Mouse (Mus musculus) erythroblast, adult 5-6 weeks (primary cell): ENCODE results near the gene Mob4. TPM values are rescaled to one million over a fixed set of nuclear protein-coding genes. Genes with fewer than 3 reads are reported as not detected.
A peak's percentile ranks its signal among the peaks of the same experiment; 100 is the strongest.

ENCODE experiments used
- ATAC-seq: replicated peaks from 2 replicates; pipeline ENCODE4 v1.8.0; 2016; ENCODE audit warnings: moderate number of reproducible peaks, mild to moderate bottlenecking, moderate TSS enrichment, inconsistent platforms; ENCODE audit not compliant: poor library complexity, low FRiP score, severe bottlenecking
- total RNA-seq, 2 experiments: library from RNA; stranded (forward) in 1 of 2; stranded (reverse) in 1 of 2; fragments of 150-400 nt in 1 of 2; fragments of 200-764, 138-1000 nt in 1 of 2; gene quantifications; 2 replicates each; pipeline versions ENCODE4 v1.2.3 to v1.2.4; 2015 to 2017; ENCODE audit warnings: low replicate concordance in 2 of 2

Gene Mob4
- total RNA-seq, 2 experiments from 2014 or later, result 28.6 to 40.0 TPM

- peak; percentile 20 for ATAC-seq
Measured at GRCm38 (mm10) chr1:55130190-55130916, 678 bp upstream of the Mob4 start.

GRCm38 (mm10) chr1:55131424-55132014 is 488 bp downstream of the Mob4 start:
- ATAC-seq, result peak; percentile 56

- no peak for ATAC-seq
Measured at GRCm38 (mm10) chr1:55132308-55132707, 1.3 kb downstream of the Mob4 start.

- ATAC-seq, result no peak
Measured at GRCm38 (mm10) chr1:55133173-55133572, 2.1 kb downstream of the Mob4 start.

- ATAC-seq, result no peak
Measured at GRCm38 (mm10) chr1:55134301-55134700, 3.3 kb downstream of the Mob4 start.

GRCm38 (mm10) chr1:55135846-55136245 is 4.8 kb downstream of the Mob4 start:
- ATAC-seq, result no peak

GRCm38 (mm10) chr1:55144338-55144737 is 13.3 kb downstream of the Mob4 start:
- ATAC-seq, result no peak

GRCm38 (mm10) chr1:55145556-55145955 is 14.5 kb downstream of the Mob4 start:
- ATAC-seq, result no peak

- ATAC-seq, result no peak
Measured at GRCm38 (mm10) chr1:55157329-55157728, 26.3 kb downstream of the Mob4 start.

GRCm38 (mm10) chr1:55158211-55158610 is 27.2 kb downstream of the Mob4 start:
- no peak for ATAC-seq

- ATAC-seq, result no peak
Measured at GRCm38 (mm10) chr1:55158821-55159220, 27.8 kb downstream of the Mob4 start.

- ATAC-seq, result no peak
Measured at GRCm38 (mm10) chr1:55160218-55160617, 29.2 kb downstream of the Mob4 start.

- no peak for ATAC-seq
Measured at GRCm38 (mm10) chr1:55160831-55161638, 30.0 kb downstream of the Mob4 start.

GRCm38 (mm10) chr1:55161895-55162294 is 30.9 kb downstream of the Mob4 start:
- ATAC-seq, result 0 out of 2 replicates have a peak, but pooled peaks have one; percentile 48

- ATAC-seq, result no peak
Measured at GRCm38 (mm10) chr1:55162781-55163180, 31.8 kb downstream of the Mob4 start.

GRCm38 (mm10) chr1:55164005-55164404 is 33.0 kb downstream of the Mob4 start:
- ATAC-seq, result no peak

- no peak for ATAC-seq
Measured at GRCm38 (mm10) chr1:55167560-55167959, 36.5 kb downstream of the Mob4 start.

GRCm38 (mm10) chr1:55168591-55168990 is 37.6 kb downstream of the Mob4 start:
- no peak for ATAC-seq

- ATAC-seq, result no peak
Measured at GRCm38 (mm10) chr1:55171361-55172325, 40.6 kb downstream of the Mob4 start.
